Mouse (Mus musculus) left cerebral cortex, postnatal 25 days (tissue): ENCODE measurements around the gene Akap13. TPM values are rescaled to one million over a fixed set of nuclear protein-coding genes. Genes with fewer than 3 reads are reported as not detected.

ENCODE experiments used
- DNase-seq, 2 experiments: peaks; one replicate each; pipeline ENCODE4 v3.0.0; 2022; ENCODE audit warnings: low spot score in 2 of 2, mixed read lengths in 1 of 2
- intact Hi-C: fragments of 180-260 bp; cut with DNase I; formaldehyde crosslinking; loops from one replicate; pipeline ENCODE4 v1.15.1; 2025
- total RNA-seq, 2 experiments: library from RNA; stranded (reverse); gene quantifications; 2 replicates each; pipeline ENCODE4 v1.2.3; 2021

Akap13 gene
- total RNA-seq, 2 experiments from 2014 or later: 23.1 to 24.3 TPM

DNA sequence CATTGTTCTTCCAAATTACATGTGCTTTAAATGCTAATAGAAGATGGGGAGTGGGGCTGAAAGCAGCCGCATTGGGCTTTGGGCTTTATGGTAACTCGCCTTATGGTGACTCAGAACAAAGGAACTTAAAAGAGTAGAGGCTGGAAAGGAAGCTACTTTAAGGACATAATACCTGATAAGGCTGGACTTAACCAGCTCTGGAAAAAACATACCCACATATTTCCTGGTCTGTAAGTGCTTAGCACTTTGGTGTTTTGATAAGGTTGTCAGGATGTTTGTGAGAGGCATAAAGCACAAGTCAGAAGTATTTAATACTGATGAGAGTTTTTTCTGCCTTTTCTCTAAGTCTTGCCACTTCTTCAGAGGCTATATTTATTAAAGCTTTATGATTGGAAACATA, 128.8 kb downstream of the Akap13 start:
- intact Hi-C loops: no loop called here

DNA sequence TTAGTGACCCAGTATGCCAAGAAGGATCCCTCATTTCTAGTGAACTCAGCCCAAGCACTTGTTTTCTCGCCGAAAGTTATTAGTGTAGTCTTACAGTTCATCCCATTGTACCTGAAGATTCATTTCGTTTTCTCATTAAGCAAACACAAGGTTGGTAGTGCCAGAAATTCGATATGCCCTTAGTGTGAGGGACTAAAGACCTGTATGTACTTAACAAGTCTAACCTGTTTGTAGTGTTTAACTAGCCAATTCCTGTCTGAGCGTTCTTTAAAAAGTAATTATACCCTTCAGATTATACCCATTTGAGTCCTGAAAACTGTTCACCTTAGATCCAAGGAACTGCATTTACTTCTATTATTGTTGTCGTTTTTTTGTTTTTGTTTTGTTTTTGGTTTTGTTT, 130.1 kb downstream of the Akap13 start:
- intact Hi-C loops: no loop called here
- no peak for DNase-seq

More for the DNA sequence above, 128.8 kb downstream of the Akap13 start:
- no peak for DNase-seq

DNA sequence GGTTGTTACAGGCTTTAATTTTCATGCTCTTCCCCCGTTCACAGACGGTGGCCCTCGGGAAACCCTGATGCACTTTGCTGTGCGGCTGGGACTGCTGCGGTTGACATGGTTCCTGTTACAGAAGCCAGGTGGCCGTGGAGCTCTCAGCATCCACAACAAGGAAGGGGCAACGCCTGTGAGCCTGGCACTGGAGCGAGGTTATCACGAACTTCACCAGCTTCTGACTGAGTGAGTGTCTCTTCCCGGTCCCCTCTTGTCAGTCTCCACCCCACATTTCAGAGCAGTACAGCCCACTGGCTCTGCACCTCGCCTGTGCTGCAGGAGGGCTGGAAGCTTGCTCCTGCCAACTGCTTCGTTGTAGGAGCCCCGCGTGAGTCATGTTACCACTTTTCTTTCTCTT, 130.8 kb downstream of the Akap13 start:
- DNase-seq: peak in 1 of 2 experiments; percentile 35

DNA sequence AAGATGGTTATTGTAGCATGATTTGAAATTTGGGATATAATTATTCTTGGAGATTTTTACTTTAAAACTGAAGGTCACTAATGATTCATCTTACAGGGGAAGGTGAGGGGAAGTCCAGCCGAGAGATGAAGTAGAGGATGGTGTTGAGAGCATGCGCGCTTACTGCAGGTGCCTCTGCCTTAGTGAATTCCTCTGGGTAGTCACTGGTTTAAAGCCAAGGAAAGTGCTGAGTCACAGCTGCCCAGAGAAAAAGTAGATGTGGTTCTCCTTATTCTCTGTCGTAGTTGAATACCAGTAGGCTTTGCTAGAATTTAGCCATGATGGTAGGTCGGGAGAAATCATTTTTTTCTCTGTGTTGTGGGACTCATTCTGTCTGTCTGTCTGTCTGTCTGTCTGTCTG, 132.4 kb downstream of the Akap13 start:
- DNase-seq: peak in 1 of 2 experiments; percentile 18
- intact Hi-C loops: no loop called here

More for the DNA sequence above, 130.8 kb downstream of the Akap13 start:
- intact Hi-C loops: no loop called here

DNA sequence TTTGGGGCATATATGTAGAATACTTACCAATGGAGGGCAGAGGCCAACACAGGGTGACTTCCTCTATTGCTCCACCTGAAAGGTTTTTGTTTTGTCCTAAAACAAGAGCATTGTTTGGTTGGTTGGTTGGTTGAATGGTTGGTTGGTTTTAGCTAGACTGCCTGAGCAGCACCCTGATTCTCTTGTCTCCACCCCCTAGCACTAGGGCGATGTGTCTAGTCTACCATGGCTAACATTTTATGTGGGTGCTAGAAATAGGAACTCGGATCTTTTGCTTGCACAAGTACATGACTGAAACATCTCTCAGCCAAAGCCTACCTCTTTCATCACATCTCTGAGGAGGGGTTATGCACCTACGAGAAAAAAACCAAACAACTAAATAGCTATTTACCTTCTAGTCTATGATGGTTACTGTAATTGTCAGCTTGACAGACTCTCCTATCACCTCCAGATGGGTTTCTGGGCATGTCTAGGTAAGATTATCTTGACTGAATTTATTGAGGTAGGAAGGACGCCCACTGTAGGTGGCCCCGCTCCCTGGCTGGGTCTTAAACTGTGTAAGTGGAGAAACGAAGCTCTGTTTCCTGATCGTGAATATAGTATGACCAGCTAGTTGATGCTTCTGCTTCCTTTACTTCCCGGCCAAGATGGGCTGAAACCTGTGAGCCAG, 134.1 kb downstream of the Akap13 start:
- no peak for DNase-seq
- intact Hi-C loops: no loop called here

DNA sequence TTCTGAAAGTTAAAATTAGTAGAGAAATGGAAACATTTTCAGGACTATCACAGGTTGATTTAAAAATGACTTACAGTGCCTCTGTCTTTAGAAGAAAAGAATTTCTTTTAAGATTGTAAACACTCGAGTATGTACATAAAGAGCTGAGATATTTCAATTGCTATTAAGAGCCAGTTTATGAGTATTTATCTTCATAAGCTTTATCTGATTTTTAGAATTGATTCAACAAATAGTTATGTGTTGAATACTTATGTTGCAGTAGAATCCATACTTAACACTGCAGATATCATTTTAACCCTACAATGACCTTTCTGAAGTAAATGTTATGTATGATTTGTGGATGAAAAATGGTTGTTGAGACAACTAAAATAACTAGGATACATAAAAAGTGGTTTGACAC, 136.6 kb downstream of the Akap13 start:
- no peak for DNase-seq
- intact Hi-C loops: no loop called here

DNA sequence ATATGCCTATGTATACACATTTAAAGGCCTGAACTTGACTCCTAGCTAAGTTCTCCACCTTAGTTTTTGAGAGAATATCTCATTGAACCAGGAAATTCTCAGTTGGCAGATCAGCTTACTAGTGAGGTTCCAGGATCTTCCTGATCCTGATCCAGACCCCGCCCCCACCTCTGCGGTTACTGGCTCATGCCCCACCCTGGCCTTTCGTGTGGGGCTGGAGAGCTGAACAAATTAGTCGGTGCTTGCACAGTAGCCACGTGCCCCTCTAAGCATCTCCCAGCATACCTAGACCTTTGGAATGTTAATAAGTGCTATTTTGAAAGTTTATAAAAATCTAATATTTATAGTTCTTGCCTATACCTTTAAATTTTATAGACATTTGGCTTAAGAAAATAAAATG, 139.5 kb downstream of the Akap13 start:
- intact Hi-C loops: no loop called here

DNA sequence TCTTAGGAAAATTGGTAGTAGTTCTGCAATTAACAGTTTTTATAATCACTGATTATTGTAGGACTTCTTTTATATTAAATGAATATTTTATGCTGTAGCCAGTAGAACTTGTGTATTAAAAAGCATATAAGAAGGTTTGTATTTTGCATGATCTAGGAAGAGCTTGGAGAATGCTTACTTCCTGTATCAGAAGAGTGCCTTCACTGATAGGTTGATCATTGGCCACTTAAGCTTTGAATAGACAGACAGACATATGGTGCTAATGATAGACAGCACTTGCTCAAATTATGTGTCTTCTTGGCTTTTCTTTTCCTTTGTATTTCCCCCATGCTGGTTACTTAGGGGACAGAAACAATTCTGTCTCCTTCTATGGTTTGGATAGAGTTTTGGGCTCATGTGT, 139.9 kb downstream of the Akap13 start:
- intact Hi-C loops: no loop called here

More for the DNA sequence above, 139.5 kb downstream of the Akap13 start:
- DNase-seq: no peak

DNA sequence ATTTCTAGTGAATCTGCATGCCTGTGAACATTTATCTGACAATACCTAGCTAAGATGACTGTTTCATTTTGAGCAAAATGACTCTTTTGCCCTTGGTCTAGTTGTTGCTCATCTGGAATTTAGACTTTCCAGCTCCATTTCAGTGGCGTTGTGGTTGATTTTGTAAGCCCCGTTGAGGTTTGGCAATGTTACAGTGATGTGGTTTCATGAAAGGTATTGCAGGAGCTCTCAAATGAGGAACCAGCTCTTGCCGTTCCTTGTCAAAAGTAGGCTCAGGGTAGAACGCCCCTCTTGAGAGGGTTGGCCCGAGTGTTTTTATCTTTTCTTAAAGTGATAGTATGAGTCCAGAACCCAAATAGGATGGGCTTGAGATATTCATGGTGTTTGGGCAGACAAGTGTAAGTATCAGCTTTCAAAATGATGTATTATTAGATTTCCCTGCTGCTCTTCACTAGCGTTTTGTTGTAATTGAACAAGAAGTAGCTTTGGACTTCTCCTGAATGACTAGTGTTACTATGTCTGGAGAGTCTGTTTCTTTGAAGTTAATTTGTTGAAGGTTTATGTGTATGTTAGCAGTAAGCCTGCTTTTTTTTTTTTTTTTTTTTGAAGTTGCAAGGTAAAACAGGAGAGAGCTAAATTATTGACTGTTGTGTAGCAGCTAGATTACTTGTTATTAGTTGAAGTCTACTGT, 140.9 kb downstream of the Akap13 start:
- no peak for DNase-seq
- intact Hi-C loops: no loop called here

More for the DNA sequence above, 139.9 kb downstream of the Akap13 start:
- DNase-seq: no peak

DNA sequence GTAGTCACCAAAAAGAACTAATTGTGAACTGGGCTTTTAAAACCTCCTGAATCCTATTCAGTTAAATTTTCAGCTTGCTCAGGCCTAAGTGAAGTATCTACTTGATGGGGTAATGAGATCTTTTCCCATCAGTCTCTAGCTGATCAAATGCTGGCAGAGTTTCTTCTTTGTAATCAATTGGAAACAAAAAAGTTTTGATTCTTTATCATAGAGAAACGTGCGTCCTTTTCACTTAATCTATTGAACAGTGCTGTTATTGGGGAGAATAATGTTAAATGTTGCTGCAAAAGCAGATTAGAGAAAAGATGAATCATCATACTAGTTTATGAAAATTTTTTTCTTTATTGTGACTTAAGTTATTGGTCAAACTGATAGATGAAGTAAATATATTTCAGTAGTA, 142.5 kb downstream of the Akap13 start:
- no peak for DNase-seq
- intact Hi-C loops: no loop called here

DNA sequence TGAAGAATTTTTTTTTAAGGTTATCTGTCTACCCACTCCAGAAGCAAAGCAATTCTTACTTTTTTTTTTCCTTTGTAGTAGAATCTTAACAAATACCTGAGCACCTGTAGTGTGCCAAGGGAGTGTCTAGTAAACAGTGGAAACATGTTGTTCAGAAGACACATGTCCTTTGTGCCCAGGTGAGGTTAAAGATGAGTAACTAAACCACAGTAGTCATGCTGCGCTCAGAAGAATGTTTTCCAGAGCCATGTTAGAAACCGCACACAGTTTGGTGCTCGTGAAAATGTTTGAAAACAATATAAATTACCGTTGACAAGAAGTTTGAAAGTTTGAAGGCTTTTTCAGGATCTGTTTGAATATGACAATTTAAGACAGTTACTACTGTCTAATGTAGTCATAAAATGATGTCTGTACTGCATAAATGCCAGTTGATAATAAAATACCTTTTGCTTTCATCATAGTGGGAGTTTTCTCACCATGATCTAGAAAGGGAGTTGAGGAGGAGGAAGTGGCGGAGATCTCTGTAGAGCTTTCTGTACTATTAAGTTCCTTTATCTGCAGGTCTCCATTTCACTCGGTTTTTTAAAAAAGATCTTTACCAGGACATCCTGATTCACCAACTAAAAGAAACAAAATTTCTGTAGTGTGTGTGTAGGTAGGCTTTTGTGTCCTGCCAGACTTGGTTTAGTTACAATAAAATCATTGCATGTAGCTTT, 145.2 kb downstream of the Akap13 start:
- DNase-seq: no peak
- intact Hi-C loops: no loop called here

DNA sequence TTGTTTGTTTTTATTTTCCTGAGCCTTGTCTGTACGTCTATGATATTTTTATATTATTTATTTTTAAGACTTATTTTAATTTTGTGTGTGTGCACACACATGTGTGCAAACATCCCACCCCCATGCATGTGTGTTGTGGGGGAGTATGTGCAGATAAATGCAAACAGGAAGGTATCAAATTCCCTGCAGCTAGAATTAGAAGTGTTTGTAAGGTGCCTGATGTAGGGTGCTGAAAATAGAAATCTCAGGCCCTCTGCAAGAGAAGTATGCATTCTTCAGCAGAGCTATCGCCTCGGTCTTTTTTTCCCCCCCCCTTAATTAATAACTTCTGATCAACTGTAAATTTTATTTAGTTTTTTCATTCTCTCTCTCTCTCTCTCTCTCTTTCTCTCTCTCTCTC, 151.9 kb downstream of the Akap13 start:
- intact Hi-C loops: no loop called here
- DNase-seq: no peak

DNA sequence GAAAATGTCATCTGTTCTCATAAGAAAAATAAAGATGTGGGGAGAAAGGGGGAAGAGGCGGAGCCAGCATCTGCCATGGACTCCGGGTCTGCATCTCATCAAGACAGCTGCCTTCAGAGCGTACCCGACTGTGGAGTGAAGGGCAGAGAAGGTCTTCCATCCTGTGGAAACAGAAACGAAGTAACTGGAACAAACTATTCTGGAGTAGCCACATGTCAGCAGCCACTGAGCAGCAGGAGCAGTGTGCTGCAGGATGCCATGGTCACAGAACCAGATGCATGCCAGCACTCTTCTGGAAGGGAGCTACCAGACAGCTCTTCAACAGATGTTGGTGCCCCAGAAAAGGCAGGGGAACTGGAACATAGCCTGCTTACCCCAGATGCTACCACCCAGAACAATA, 153.4 kb downstream of the Akap13 start:
- intact Hi-C loops: no loop called here
- no peak for DNase-seq

DNA sequence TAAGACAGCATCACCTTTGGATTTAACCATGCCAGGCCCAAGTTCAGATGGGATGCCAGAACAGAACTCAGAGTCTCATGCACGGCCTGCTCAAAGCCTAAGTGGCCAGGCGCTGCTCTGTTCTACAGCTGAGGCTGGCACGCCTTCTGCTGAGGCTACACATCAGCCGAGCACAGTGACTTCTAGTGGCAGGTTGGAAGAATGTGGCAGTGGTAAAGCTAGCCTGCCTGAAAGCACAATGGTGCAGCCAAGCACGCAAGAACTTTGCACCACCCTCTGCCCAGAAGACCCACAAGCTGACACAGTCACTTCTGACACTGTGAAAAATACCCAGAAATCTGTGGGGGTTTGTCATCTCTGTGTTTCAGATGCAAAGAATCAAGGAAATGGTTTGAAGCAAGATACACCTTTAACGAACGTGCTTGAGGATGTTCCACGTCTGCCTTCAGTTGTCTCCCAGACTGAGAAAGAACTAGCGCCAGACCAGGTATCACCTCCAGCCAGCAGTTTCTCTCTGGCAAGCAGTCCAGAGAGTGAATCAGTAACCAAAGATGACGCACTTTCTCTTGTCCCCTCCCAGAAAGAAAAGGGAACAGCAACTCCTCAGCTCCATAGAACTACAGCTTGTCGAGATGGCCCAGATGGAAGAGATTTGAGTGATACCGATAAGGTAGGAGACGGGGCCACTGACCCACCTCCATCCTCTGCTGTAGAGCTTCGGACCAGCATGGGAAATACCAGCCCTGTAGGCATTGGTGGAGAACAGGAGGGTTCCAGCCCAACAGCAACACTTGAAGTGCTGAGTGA, 154.3 kb downstream of the Akap13 start:
- intact Hi-C loops: no loop called here
- no peak for DNase-seq

DNA sequence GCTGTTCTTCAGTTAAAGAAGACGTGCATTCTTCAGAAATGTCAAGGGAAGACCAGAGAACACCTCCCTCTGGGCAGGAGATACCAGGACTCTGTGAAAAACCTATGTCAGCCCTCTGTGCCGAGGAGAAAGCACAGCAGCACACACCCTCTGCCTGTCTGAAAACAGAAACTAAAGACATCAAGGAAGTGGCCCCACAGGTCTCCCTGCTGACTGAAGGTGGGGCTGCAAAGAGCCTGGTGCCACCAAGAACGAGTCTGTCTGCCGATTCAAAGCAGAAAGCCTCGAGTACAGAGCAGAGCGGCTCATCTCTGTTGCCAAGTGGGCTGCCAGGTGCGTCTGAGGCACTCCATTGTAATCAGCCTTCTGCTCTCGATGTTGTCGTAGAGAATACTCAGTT, 155.1 kb downstream of the Akap13 start:
- no peak for DNase-seq
- intact Hi-C loops: no loop called here

DNA sequence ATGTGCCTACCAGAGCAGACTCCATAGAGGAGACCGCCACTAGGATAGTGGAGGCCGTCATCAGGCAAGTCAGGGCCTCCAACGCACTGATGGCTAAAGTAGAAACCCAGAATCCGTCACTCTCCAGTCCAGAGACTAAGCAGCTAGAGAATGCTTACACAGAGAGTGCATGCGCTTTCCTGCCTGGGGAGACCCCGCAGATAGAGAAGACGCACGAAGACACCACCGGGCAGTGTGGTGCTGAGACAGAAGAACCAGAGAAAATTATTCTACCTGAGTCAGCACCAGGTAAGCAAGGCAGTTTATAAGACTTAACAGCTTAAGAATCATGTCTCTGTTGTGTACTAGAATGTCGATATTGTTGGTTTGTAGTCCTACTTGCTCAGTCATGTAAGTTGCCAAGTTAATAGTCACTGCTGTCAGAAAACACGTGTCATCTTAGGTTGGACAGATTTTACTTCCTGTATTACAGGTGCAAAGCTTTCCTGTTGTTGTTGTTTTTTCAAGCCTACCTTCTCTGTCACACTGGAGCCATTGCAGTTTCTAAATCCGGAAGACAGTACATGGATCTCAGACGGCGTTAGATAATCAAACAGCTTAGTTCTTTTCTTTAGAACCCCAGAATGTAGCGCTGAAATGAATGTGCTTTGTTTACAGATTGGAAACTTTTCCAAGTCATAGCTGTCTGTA, 156.1 kb downstream of the Akap13 start:
- intact Hi-C loops: no loop called here
- no peak for DNase-seq

DNA sequence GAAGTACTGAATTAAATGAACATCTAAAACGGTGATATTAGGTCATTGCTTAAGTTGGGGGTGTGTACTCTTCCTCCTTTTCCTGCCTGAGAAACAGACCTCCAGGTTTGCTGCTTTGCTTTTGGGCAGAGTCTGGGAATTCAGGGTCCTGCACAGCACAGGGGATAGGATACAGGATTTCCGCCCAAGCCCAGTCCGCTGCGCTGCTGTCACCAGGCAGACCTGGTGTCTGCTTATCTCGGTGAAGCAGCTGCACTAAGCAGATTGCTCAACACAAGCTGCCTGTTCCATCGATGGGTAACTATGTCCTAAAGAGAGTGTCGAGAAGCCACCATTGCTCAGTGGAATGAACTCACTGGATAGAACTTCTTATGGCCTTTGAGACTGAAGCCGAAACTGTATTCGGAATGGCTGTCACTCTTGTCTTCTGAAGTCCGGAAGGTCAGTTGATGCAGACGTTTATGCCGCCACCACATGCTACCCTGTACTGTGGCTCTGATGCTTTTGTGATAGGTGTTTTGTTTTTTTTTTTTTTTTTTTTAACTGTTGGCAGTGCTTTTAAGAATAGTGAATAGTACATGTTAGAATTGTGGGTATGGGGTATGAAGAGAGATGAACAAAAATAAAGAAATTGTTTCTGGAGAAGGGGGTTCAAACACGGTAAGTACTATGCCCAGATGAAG, 156.8 kb downstream of the Akap13 start:
- intact Hi-C loops: no loop called here
- DNase-seq: no peak

DNA sequence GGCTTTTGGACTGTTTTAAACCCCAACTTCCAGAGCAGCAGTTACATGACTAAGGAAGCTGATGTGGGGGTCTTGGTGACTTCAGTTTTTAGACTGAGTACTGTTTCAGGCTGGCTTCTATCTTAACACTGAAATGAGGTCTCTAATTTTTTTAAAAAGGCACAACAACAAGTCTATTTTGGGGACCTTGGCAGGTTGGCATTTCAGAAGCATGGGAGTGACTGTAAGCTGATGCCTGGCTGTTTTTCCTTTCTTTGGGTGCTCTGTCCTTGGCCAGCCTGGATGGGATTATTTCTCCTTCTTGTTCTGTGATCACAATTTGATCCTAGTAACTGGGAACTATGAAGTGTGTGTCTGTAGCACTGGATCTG, 157.3 kb downstream of the Akap13 start:
- DNase-seq: no peak
- intact Hi-C loops: no loop called here

DNA sequence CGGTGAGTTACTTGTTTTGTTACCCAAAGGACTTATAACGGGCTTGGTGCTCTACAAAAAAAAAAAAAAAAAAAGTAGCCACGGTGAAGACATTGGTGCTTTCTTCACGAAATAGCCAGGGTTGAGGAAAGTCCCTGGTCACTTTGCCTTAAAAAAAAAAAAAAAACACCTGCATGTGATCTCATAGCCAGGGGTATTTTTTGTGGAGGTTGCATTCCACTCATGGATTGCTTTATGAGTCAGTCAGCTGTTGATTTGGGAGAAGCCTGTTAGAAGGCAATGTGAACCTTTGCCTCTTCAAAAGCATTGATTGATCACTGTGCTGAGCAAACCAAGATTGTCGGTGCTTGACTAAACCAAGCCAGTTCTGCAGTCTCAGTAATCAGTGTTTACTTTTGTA, 157.9 kb downstream of the Akap13 start:
- intact Hi-C loops: no loop called here
- no peak for DNase-seq
